Mouse (Mus musculus) bone marrow macrophage, adult 2 months (primary cell): ENCODE measurements around the gene Gcn1l1. TPM values are rescaled to one million over a fixed set of nuclear protein-coding genes. Genes with fewer than 3 reads are reported as not detected.

Experiments used
- H3K27ac ChIP-seq: 2 replicates; pipeline ENCODE4 v1.5.1; 2012; ENCODE audit warnings: low read depth, low read length; ENCODE audit not compliant: insufficient read depth
- H3K4me1 ChIP-seq: 2 replicates; pipeline ENCODE4 v1.6.1; 2012; ENCODE audit warnings: low read length; ENCODE audit not compliant: control insufficient read depth, insufficient read depth
- H3K4me3 ChIP-seq: 2 replicates; pipeline ENCODE4 v1.5.1; 2012; ENCODE audit warnings: mild to moderate bottlenecking, low read length, moderate library complexity; ENCODE audit not compliant: insufficient read depth
- CTCF ChIP-seq: IDR thresholded peaks from 2 replicates; pipeline ENCODE4 v1.5.1; 2012; ENCODE audit warnings: low read depth, mild to moderate bottlenecking, low read length, moderate library complexity
- POLR2A ChIP-seq: IDR thresholded peaks from 2 replicates; pipeline ENCODE4 v1.6.1; 2012; ENCODE audit warnings: mild to moderate bottlenecking, low read depth, low read length, borderline replicate concordance
- polyA plus RNA-seq: library from polyadenylated mRNA; stranded (reverse); fragments of >200 nt; gene quantifications from 2 replicates; pipeline ENCODE4 v1.2.4, GENCODE M21; 2012; ENCODE audit not compliant: missing spikeins, insufficient read depth, insufficient read length

Gcn1l1 gene
- polyA plus RNA-seq, 1 experiment, result 20.3 TPM

- no peak for TF ChIP-seq POLR2A
- TF ChIP-seq CTCF, result no peak
- Histone ChIP-seq H3K4me1 (peaks cover 45% of the 10 kb centered on the region), H3K4me3 (no peak overlapping the region), H3K27ac (no peak overlapping the region)
These were observed 41.1 kb upstream of the Gcn1l1 start for GRCm38 (mm10) chr5:115523971-115524370.

GRCm38 (mm10) chr5:115524471-115524870 lies 40.6 kb upstream of the Gcn1l1 start:
- Histone ChIP-seq H3K4me1 (peaks cover 50% of the 10 kb centered on the region), H3K4me3 (no peak overlapping the region), H3K27ac (no peak overlapping the region)
- no peak for TF ChIP-seq POLR2A
- no peak for TF ChIP-seq CTCF

- Histone ChIP-seq H3K27ac (no peak overlapping the region), H3K4me1 (peaks cover 54% of the 10 kb centered on the region), H3K4me3 (no peak overlapping the region)
- TF ChIP-seq POLR2A (no peak), CTCF (no peak)
These were observed 39.6 kb upstream of the Gcn1l1 start for GRCm38 (mm10) chr5:115525416-115525815.

- no peak overlapping the region for H3K4me3 ChIP-seq
- H3K4me1 ChIP-seq, result peaks cover 54% of the 10 kb centered on the region
- TF ChIP-seq POLR2A, result no peak
- no peak for TF ChIP-seq CTCF
- H3K27ac ChIP-seq, result no peak overlapping the region
These were observed 39.1 kb upstream of the Gcn1l1 start for GRCm38 (mm10) chr5:115525943-115526342.

- peaks cover 58% of the 10 kb centered on the region for H3K4me1 ChIP-seq
- H3K27ac ChIP-seq, result no peak overlapping the region
- no peak overlapping the region for H3K4me3 ChIP-seq
- TF ChIP-seq POLR2A, result no peak
- no peak for TF ChIP-seq CTCF
These were observed 38.4 kb upstream of the Gcn1l1 start for GRCm38 (mm10) chr5:115526456-115527202.

- no peak overlapping the region for H3K4me3 ChIP-seq
- peaks cover 59% of the 10 kb centered on the region for H3K4me1 ChIP-seq
- H3K27ac ChIP-seq, result no peak overlapping the region
- TF ChIP-seq POLR2A (no peak), CTCF (no peak)
These were observed 36.9 kb upstream of the Gcn1l1 start for GRCm38 (mm10) chr5:115528128-115528527.

- peak; percentile 20; the same call in 1 of the 2 replicates for TF ChIP-seq POLR2A
- TF ChIP-seq CTCF, result no peak
- Histone ChIP-seq H3K4me3 (no peak overlapping the region), H3K4me1 (peaks cover 71% of the 10 kb centered on the region), H3K27ac (peak overlapping the region; percentile 95)
These were observed 35.7 kb upstream of the Gcn1l1 start for GRCm38 (mm10) chr5:115529364-115529741.

- no peak for TF ChIP-seq POLR2A
- H3K27ac ChIP-seq, result peak overlapping the region; percentile 95
- peaks cover 77% of the 10 kb centered on the region for H3K4me1 ChIP-seq
- peak overlapping the region; percentile 29 for H3K4me3 ChIP-seq
These were observed 35.2 kb upstream of the Gcn1l1 start for GRCm38 (mm10) chr5:115529742-115530446.

GRCm38 (mm10) chr5:115530447-115530809 lies 34.6 kb upstream of the Gcn1l1 start:
- TF ChIP-seq POLR2A, result no peak
- TF ChIP-seq CTCF, result no peak
- Histone ChIP-seq H3K27ac (peak overlapping the region; percentile 95), H3K4me3 (peak overlapping the region; percentile 29), H3K4me1 (peaks cover 80% of the 10 kb centered on the region)

GRCm38 (mm10) chr5:115531671-115532270 lies 33.3 kb upstream of the Gcn1l1 start:
- no peak for TF ChIP-seq POLR2A
- TF ChIP-seq CTCF, result no peak
- H3K27ac ChIP-seq, result no peak overlapping the region
- peaks cover 87% of the 10 kb centered on the region for H3K4me1 ChIP-seq
- H3K4me3 ChIP-seq, result no peak overlapping the region

GRCm38 (mm10) chr5:115534290-115534731 lies 30.7 kb upstream of the Gcn1l1 start:
- no peak overlapping the region for H3K4me3 ChIP-seq
- peaks cover 82% of the 10 kb centered on the region for H3K4me1 ChIP-seq
- H3K27ac ChIP-seq, result peak overlapping the region; percentile 85
- TF ChIP-seq CTCF, result no peak
- no peak for TF ChIP-seq POLR2A
